Mouse (Mus musculus) gastrocnemius, adult 18-20 months (tissue): ENCODE results near the gene Golga3. TPM values are rescaled to one million over a fixed set of nuclear protein-coding genes. Genes with fewer than 3 reads are reported as not detected.

Source experiments
- DNase-seq: peaks from one replicate; pipeline ENCODE4 v3.0.0; 2021; ENCODE audit warnings: low spot score
- total RNA-seq, 2 experiments: library from RNA; stranded (reverse); gene quantifications; 2 replicates each; pipeline ENCODE4 v1.2.3; 2021

Gene Golga3
- total RNA-seq, 2 experiments from 2014 or later, result 39.6 to 46.1 TPM

DNA sequence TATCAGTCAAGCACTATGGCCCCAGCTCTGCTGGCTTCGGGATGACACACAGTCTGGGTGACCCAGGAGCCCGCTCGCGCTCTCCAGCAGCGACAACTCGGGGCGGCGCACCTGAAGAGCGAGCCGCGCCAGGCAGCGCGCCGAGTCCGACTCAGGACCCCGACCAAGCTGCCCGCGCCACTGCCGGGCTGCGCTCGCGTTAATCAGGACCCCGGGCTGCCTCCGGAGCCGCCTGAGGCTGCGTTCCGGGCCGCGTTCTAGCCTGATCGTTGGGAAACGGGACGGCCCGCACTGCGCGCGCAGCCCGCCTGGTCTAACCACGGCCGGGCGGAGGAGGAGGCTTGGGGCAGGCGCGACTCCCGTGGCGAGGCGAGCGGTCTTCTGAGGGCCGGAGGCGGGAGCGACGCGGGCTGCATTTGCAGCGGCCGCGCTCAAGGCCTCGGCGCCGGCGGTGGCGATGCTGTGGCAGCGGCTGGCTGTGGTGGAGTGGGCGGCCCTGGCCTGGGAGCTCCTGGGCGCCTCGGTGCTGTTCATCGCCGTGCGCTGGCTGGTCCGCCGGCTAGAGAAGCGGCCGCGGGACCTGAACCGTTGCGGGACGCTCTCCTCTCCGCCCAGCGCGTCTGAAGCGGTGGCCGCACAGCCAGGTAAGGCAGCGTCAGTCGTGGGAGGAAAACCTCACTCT, 54.4 kb downstream of the Golga3 start, which contains the start of gene Ankle2:
Gene Ankle2 (plus strand): TSS at position 225 of the 682 bp plus-strand sequence.
- DNase-seq, result peak; percentile 90

DNA sequence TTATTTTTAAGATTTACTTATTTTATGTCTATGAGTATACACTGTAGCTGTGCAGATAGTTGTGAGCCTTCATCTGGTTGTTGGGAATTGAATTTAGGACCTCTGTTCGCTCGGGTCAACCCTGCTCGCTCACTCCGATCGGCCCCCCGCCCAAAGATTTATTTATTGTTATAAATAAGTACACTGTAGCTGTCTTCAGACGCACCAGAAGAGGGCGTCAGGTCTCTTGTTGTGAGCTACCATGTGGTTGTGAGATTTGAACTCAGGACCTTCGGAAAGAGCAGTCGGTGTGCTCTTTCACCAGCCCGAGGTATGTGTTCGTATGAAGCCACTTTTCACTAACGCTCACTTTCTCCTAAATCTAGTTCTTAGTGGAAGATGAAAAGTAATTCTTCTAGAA, 55.1 kb downstream of the Golga3 start:
- no peak for DNase-seq

DNA sequence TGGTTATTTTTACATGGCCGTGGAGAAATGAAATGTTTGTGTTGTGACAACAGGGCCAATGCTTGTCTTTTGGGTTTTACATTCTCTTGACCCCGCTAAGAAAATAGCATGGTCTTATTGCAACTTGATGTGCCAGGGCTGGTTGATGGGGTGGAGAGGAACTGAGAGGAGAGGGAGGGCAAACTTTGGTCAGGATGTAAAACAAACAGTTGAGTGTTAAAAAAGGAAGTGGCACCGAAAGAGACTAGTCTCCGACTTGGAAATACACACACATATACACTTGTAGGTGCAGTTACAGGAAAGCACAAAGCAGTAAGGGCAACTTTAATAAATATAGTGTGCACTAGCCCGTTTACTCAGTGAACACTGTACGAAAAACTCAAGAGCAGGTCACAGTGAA, 55.8 kb downstream of the Golga3 start:
- DNase-seq, result no peak

DNA sequence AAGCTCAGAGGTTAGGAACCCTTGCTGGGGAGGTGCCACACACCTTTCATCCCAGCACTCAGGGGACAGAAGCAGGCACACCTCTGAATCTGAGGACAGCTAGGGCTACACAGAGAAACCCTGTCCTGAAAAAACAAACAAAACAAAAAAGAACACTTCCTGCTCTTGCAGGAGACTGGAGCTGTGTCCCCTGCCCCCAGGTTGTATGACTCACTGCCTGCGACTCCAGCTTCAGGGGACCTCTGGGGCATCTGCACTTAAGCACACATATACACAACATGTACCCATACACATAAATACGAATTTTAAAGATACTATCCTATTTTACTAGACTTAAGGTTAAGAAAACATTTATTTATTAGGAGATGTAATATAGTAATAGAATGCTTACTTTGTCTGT, 67.6 kb downstream of the Golga3 start:
- DNase-seq, result no peak

DNA sequence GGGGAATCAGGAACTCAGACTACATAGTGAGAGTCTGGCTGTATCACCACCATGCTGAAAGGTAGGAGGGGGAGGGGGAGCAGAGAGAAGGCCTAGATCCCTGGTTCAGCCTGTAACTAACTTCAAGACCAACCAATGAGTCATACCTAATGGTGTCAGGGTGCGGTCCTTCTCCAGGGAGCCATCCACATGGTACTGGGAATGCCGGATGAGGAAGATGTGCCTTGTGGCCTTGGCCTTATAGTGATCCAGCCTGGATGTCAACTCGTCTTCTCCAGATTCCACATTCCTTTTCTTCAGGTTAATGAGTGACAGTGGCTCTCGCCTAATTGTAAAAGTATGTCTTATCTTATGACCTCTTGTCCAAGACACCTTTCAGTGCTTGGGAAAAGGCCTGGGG, 90.4 kb downstream of the Golga3 start:
- no peak for DNase-seq

DNA sequence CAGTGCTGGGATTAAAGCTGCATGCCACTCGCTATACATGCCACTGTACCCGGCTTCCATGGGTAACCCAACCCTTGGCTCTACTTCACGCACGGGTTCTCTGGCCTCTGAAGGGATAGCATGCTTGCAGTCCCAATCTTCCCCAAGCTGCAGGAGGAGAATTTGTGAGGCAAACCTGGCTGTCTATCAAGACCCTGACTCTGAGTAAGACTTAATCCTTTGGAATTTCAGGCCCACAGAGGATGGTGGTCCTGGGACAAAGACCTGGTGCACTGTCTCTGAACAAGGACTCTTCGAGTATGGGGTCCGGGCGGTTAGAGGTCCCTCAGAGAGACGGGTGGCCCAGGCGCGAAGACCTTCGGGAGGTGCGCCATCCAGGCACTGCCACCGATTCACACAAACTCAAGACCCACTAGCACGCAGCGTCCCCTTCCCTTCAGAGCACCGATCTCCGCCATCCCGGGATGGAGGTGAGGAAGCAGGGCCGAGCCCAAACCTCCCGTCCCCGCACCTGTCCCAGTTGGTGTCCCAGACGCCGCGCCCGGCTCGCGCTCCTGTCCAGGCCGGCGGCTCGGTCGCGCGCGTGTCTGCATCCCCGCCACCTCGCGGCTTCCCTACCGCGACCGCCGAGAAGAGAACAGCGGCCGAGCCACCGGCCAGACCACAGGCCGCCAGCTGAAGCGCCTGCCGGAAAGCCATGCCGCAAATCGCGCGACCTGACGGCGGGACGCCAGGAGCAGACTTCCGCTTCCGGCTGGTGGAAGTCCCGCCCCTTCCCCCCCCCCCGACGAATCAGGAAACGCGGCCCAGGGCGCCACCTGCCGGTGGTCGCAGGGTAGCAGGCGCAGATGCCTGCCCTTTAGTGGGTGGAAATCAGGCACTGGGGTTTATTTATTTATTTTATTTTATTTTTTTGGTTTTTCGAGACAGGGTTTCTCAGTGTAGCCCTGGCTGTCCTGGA, 92.9 kb downstream of the Golga3 start, which contains the start of gene Pgam5:
Gene Pgam5 (minus strand): TSS at position 773 of the 961 bp plus-strand sequence.
- peak; percentile 86 for DNase-seq

DNA sequence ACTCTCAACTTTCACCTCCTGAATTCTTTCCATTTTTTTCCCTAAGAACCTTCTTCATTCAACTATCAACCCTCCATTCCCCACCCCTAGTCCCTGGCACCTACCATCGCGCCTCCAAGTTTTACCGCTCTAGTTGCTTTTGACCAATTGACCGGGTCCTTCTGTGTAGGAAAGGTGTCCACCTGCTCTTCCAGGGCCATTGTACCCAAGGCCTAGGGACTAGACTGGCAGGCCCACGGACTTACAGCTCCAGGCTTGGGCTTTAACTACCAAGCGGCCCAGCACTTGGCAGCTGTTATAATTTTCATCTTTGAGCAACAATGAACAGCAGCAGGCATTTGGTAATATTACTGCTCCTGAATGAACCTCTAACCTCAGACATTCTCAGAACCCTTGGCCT, 93.7 kb downstream of the Golga3 start:
- no peak for DNase-seq

DNA sequence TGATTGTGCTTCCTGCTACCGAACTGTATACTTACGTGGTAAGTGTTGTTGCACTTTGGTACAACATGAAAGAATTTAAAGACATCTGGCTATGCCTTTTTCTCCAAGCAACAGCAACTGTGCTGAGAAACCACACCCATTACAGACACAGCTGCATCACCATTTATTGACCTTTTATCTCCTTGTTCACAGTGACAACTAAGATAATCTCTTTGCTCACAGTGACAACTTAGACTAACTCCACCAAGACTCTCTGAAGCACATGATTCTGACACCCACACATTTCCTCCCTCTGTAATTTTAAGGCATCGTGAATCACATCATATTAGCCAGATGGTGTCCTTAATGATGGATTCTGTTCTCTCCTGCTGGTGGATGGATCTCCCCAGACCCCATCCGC, 97.6 kb downstream of the Golga3 start:
- no peak for DNase-seq

DNA sequence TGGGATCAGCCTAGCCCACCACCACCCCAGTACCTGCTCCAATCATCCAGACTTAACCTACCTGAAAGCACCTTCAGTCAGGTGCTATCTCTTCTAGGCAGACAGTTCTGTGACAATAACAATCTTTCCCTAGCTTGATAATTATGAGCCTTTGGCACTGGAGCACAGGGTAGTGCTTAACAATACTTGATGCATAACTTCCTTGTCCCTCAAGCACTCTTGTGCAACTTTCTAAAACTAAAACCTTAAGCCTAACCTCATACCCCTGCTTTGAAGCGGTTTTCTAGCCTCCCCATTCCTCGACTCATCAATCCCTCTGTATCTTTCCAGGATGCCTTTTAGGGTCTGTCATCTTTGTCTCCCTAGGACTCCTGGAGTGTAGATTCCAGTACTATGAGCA, 98.3 kb downstream of the Golga3 start:
- no peak for DNase-seq

Other genes with a start within 250 kb of the Golga3 start
- 1 to 10 TPM; 7.3 to 9.8 TPM for gene Zfp932, start 180.2 kb upstream of the Golga3 start, total RNA-seq
- gene Gm17655, start 104.2 kb upstream of the Golga3 start, total RNA-seq, result 1 to 10 TPM in 1 of 2 experiments, under 1 TPM in 1; 0.94 to 1.8 TPM
- gene Gm35315, start 82.3 kb upstream of the Golga3 start, total RNA-seq, result under 1 TPM; 0.24 to 0.39 TPM
- gene Plcxd1, start 76.7 kb upstream of the Golga3 start, total RNA-seq, result not detected
- 10 to 100 TPM; 12.6 to 16.8 TPM for gene Gtpbp6, start 68.5 kb upstream of the Golga3 start, total RNA-seq
- 1 to 10 TPM; 4.0 to 4.5 TPM for gene Zfp605, start 66.6 kb upstream of the Golga3 start, total RNA-seq
- 10 to 100 TPM; 10.5 TPM for gene Chfr, start 40.9 kb upstream of the Golga3 start, total RNA-seq
- 10 to 100 TPM; 29.7 to 30.3 TPM for gene Ankle2, start 54.3 kb downstream of the Golga3 start, total RNA-seq
- 10 to 100 TPM; 28.2 to 30.2 TPM for gene Pgam5, start 93.2 kb downstream of the Golga3 start, total RNA-seq
- gene Pxmp2, start 109.5 kb downstream of the Golga3 start, total RNA-seq, result 10 to 100 TPM; 50.2 to 53.2 TPM
- 1 to 10 TPM; 1.4 to 1.6 TPM for gene Pole, start 109.6 kb downstream of the Golga3 start, total RNA-seq
- gene P2rx2, start 166.5 kb downstream of the Golga3 start, total RNA-seq, result not detected
- gene Lrcol1, start 168.0 kb downstream of the Golga3 start, total RNA-seq, result not detected